Mouse (Mus musculus): ENCODE results near the gene Fam174a.

Fam174a gene

GRCm38 (mm10) chr1:95313393-95314228 is at the start of gene Fam174a:
TSS of gene Fam174a (plus strand) at chr1:95313623.
- peak; percentile 88 to 92 for DNase-seq

DNA sequence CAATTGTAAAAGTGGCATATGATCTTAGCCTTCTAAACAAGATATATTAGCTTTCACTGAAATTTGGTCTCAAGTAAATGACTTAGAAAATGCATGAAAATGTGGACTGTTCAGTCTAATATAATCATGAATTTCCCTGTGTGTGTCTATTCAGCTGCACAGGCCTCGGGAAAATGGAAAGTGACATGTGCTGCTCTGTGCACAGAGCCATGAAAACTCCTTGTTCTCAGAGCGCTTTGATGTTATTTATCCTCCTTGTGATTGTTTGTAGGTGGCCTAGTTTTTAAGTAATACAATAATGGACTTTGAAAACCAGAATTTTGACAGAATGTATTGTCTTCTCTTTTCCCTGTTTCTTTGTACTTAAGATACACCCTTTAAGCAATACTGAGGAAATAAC is 49.6 kb upstream of the Fam174a start:
- DNase-seq: no peak

DNA sequence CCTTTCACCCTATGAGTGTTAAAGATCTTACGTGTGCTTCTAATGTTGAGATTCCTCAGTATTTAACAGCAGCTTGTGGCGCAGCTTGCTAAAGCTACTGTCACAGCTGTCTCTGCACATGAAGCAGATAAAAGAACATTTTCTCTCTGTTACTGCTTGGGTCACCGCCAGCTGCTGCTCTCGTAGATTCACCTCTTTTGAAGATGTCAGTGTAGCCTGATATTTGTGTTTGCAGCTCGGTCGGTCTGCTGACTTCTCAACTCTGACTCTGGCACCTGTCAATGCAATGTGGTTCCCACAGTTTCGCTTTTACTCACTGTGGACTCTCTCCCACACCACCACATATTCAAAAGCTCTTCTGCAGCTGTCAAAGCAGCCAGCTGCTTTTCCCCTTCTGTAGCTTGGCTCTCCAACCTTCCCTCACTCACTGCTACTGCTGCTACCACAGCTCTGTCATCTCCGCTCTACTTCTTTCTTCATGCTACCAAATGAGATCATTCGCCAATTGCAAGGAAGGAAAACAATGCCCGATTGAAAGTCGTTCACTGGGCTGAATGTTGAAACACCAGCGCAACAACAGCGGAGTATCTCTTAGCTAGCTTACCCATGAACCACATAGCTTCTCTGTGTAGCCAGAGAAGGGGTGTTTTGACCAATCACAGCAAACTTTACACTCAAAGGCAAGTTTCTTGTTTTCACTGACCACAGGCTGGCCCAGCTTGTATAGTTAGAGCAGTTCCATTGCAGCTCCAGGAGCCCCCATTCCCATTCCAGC is 45.3 kb upstream of the Fam174a start:
- DNase-seq: peak; percentile 58 to 77

DNA sequence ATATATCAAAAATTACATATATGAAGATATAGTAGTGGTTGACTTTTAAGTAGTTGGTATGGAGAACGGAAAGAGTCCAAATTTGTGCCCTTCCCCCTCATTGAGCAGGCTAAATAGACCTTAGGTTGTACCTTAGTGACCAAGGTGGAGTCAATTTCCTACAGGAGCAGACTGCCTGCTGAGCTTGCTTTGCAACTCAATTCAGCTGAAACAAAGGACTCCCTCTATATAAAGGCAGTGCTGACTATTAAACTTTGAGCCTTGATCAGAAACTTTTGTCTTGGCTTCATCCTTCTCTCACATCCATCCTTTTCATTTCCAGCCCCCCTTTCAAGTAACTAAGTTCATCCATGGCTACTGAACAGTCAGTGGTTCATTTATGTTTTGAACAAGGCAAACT is 40.1 kb upstream of the Fam174a start:
- DNase-seq: no peak

DNA sequence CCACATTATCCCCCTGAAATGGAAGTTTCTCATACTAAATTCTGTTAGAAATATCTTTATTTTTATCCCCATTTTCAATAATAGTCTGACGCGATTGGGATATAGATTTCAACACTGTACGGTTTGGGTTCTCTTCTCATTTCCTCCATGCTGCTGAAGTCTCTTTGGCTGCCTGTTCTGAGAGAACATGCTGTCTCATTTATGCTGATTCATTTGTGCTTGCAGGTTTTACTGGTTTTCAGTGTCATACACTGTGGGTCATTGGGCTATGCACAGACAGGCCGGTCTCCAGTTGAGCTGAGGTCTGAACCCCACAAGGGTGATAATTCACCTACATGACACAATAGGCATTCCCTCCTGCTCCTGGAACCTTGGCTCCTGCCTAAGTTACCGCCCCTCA is 5.1 kb upstream of the Fam174a start:
- no peak for DNase-seq

DNA sequence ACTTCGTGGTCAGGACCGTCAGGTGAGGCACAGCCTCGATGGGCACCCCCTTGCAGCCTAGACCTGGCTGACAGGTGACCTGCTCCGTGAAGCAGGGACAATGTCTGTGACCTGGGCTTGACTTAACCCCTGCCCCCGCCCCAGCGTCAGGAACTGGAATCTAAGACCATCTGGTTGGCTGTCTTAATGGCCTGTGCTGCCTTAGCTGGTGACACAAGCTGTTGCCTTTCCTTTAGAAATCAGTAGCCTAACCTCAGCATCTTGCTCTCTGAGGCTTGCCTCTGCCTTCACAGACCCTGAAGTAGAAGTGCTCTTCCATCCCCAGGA is 769 bp downstream of the Fam174a start:
- no peak for DNase-seq

DNA sequence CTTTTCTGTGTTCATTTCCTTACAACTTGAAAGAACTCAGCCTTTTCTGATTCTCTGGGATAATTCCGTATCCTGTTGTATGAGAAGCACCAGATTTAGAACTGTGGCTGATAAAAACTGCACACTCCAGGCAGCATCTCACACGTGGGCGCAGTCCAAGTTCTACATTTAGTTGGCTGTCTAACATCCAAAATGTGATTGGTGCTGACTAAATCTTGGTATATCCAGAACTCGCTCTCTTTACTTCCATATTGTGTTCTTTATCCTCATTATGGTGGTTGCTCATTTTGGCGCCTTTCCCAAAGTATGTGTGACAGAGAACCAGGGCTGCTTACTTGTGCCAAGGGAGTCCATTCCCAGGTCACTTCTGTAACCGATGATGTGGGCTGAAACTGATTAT is 2.6 kb downstream of the Fam174a start:
- DNase-seq: no peak

- DNase-seq: no peak
Measured at GRCm38 (mm10) chr1:95322219-95322618, 8.8 kb downstream of the Fam174a start.

DNA sequence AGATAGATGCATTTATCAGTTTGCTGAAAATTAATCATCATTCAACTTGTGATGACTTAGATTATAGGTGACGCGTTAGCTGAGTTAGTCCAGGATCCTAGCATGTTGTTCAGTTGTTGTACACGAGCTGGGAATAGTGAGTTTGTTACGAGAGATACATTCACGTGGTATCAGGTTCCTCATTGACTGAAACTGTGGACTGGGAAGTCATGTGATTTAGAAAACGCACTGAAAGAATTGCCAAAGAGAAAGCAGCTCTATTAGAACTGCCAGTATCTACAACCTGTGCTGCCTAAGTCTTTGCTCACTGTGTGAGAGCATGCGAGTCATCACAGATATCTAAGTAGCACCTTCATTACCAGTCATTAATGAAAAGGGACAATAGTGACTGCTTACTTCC is 9.6 kb downstream of the Fam174a start:
- no peak for DNase-seq

DNA sequence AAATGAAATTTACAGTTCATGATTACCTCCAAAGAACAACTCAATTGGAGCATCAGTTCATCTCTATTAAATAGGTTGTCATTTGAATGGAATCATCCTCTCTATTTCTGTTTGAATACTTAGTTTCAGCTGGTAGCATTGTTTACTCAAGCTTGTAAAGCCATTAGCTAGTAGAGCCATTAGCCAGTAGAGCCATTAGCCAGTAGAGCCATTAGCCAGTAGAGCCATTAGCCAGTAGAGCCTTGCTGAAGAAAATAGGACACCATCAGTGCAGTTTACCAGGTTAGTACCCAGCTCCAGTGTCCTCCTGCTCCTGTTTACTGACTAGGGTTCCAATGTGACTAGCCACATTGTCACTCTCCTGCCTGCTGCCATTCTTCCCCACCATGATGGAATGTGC is 13.4 kb downstream of the Fam174a start:
- DNase-seq: no peak

DNA sequence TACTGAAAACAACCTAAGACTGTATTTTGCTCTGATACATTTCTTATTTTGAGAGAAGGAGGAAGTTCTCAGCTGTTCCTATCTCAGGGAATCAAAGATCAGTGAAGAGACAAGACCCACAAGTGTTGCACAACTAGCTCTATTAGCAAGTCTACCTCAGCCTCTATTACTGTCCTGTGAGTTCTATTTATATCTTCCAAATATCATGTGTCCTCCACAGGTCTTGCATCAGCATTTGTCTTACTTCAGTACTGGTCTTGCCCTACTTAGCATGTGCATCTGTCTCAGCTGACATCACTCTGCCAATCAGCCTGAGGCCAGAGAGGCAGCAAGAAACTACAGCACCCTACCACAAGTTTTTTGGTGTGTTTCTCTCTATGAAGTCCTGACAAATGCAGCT is 26.2 kb downstream of the Fam174a start:
- DNase-seq: no peak

DNA sequence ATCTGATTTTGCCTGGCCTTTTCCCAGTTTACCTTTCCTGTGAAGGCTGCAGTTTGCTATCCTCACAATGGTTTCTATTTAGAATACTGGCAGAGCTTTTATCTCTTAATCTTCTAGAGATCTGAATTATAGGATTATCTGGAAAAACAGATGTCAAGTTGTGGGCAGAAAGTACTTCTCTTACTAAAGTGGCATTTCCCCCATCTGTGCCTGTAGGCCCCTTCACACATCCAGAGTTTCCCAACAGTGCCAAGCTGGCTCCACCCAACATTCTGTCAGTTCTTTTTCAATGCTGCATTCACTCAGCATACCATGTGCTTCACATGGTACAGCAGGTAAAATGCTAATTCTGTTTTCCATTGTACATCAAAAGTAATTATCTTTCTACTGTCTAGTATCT is 28.8 kb downstream of the Fam174a start:
- DNase-seq: no peak

- no peak for DNase-seq
Measured at GRCm38 (mm10) chr1:95343585-95344485, 30.4 kb downstream of the Fam174a start.

- no peak for DNase-seq
Measured at GRCm38 (mm10) chr1:95354146-95354545, 40.7 kb downstream of the Fam174a start.

- DNase-seq: no peak
Measured at GRCm38 (mm10) chr1:95356904-95357303, 43.5 kb downstream of the Fam174a start.

GRCm38 (mm10) chr1:95363692-95364091 is 50.3 kb downstream of the Fam174a start:
- DNase-seq: no peak

DNA sequence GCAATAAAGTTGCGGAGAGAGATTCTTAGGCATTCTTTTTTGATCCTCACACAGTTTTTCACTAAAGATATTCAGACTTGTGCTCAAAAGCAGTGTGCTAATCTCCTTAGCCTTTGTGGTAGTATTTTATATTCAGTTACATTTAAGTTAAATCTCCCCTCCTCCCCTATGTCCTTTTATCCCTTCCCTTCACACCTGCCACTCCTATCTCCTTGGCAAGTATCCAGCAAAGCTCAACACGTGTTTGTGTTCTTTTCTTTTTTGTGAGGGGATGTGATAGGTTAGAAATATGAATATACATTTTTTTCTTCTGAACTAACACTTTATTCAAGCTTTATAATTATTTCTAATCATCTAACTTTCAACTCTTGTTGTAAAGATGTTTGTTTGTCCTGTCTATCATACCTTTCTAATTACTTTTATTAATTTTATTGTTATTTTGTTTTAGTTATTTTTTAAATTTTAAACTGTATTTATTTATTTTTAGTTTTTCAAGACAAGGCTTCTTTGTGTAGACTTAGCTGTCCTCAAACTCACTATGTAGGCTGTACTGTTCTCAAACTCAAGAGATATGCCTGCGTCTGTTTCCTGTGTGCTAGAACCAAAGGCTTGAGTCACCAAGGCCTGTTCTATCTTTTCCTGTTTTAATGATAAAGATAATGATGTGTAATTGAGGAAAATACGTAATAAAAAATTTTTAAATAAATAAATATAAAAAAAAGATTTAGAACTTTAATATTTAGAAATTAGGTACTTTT is 53.4 kb downstream of the Fam174a start:
- DNase-seq: no peak

- no peak for DNase-seq
Measured at GRCm38 (mm10) chr1:95367748-95368147, 54.3 kb downstream of the Fam174a start.

DNA sequence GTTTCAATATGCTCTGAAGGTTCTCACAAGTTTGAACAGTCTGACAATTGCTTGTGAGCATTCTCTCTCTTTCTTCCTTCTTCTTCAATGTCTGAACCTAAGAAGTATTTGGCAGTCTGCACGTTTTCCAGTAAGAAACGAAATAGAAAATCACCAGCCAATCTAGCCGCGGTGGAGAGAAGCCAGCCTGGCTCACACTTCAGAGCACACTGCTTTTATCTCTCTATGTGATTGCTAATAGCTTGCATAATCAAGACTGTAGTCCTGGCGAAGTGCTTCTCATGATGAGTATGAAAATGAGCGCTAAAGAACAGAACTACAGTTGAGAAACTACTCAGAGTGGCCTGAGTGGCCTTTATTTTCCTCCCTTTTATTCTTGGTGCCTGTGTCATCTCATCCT is 62.0 kb downstream of the Fam174a start:
- no peak for DNase-seq

- no peak for DNase-seq
Measured at GRCm38 (mm10) chr1:95381028-95381427, 67.6 kb downstream of the Fam174a start.

All from thymus, postnatal 36 days (tissue).